Mouse (Mus musculus) E14TG2a.4 (cell line): ENCODE data around the gene Lama5.

Source experiments
- H3K27me3 ChIP-seq: 2 replicates; pipeline ENCODE4 v1.6.1; 2014; ENCODE audit warnings: low read length, control low read depth; ENCODE audit not compliant: insufficient read depth
- H3K36me3 ChIP-seq: 2 replicates; pipeline ENCODE4 v1.6.1; 2014; ENCODE audit warnings: low read length, control low read depth; ENCODE audit not compliant: insufficient read depth
- H3K4me1 ChIP-seq: replicated peaks from 2 replicates; pipeline ENCODE4 v1.6.1; 2014; ENCODE audit warnings: low read depth, low read length, control low read depth
- H3K4me3 ChIP-seq: replicated peaks from 2 replicates; pipeline ENCODE4 v1.5.1; 2014; ENCODE audit warnings: mild to moderate bottlenecking, low read length
- H3K9me3 ChIP-seq: 2 replicates; pipeline ENCODE4 v1.6.1; 2014; ENCODE audit warnings: low read length, control low read depth
- CTCF ChIP-seq: conservative IDR thresholded peaks from 2 replicates; pipeline ENCODE4 v1.5.1; 2014; ENCODE audit warnings: low read length
- NANOG ChIP-seq: IDR thresholded peaks from 2 replicates; pipeline ENCODE4 v1.6.1; 2014; ENCODE audit warnings: borderline replicate concordance, low read length, mixed read lengths
- POU5F1 ChIP-seq: IDR thresholded peaks from 2 replicates; pipeline ENCODE4 v1.6.1; 2014; ENCODE audit warnings: low read length, borderline replicate concordance

Gene Lama5

DNA sequence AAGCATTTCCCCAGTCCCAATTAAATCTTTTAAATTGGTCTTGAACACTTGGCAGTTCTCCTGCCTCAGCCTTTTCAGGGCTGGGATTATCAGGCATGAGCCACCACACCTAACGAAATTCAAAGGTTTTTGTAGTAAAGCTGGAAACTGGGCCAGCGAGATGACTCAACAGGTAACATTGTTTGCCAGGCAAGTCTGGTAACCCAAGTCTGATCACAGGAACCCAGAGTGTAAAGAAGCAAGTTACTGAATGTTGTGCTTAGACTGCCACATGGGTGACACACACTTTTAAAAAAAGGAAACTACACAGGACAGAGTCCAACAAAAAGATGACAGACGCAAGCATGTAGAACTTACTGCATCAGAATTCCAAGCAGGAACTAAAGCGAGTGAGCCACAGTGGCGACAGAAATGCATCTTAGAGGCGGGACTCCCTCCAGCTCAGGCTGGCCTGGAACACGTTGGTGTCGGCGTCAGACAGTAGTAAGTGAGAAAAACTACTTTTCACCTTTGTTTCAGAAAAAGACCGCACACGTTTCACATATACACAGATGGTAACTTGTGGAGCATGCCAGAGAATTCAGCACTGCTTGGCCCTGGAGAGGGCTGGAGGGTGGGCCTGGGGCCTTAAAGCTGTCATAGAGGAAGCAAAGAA, 55.4 kb downstream of the Lama5 start:
- H3K4me3 ChIP-seq: peak overlapping the region; percentile 60; the same call in 1 of the 2 replicates
- H3K4me1 ChIP-seq: peaks cover 44% of the 10 kb centered on the region
- peaks cover 32% of the 10 kb centered on the region for H3K36me3 ChIP-seq
- no peaks in the 10 kb centered on the region for H3K27me3 ChIP-seq
- no peak for TF ChIP-seq NANOG
- no peak for TF ChIP-seq POU5F1
- no peak for TF ChIP-seq CTCF
- H3K9me3 ChIP-seq: no peaks in the 10 kb centered on the region

DNA sequence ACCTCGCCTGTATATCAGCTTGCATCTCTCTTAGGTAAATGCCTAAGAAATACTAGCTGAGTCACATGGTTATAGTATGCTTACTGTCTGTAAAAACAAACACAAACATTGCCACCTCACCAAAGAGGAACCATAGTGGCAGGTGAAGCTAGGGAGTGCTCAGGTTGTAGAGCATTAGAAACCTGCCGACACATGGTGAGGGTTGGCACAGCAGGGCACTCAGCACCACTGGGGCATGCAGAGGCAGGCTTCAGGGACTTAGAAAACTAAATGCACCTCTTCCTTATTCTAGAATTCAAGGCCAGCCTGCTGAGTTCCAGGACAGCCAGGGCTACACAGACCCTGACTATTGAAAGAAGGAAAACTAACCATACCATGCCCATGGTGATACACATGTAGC, 58.8 kb downstream of the Lama5 start:
- H3K4me3 ChIP-seq: no peak overlapping the region
- peaks cover 20% of the 10 kb centered on the region for H3K36me3 ChIP-seq
- H3K9me3 ChIP-seq: no peaks in the 10 kb centered on the region
- no peaks in the 10 kb centered on the region for H3K27me3 ChIP-seq
- peaks cover 13% of the 10 kb centered on the region for H3K4me1 ChIP-seq
- TF ChIP-seq POU5F1 (no peak), CTCF (no peak)

DNA sequence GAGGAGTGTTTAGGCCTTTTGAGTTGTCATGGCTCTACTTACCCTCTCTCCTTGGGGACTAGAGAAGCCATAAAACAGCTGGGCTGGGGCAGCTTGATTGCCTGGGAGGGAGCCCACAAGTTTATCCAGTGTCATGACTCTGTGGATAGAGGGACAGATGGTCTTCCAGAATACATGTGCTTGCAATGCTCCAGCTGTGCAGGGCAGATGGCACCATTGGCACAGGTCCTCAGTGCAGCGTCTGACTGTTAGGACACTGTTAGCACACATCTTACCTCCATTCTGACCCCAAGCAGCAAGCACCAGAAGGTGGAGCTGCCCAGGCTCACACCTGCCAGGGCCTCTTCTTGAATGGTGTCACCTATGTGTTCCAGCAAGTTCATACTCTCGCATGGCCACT, 59.8 kb downstream of the Lama5 start:
- Histone ChIP-seq H3K36me3 (peaks cover 30% of the 10 kb centered on the region), H3K27me3 (no peaks in the 10 kb centered on the region), H3K4me1 (peaks cover 10% of the 10 kb centered on the region), H3K4me3 (no peak overlapping the region), H3K9me3 (no peaks in the 10 kb centered on the region)
- TF ChIP-seq POU5F1: no peak
- no peak for TF ChIP-seq CTCF
- TF ChIP-seq NANOG: no peak

DNA sequence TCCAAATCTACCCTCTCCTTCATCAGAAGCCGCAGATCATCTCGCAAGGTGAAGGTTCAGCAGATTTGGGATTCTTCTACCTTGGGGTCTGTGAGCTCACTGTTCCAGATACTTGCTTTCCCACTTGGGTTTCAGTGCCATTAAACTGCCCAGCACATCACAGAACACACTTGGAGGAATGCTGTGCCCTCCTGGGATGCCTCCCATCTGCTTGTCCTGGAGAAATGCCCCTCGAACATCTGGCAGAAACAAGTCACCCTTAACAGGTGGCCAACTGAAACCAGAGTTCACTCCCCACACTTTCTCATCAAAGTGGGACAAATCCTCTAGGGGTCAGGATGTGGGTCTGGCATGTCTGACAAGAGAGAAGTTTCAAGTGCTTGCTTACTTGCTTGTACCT, 67.0 kb downstream of the Lama5 start:
- Histone ChIP-seq H3K4me3 (no peak overlapping the region), H3K9me3 (no peaks in the 10 kb centered on the region), H3K36me3 (peaks cover 86% of the 10 kb centered on the region), H3K27me3 (no peaks in the 10 kb centered on the region), H3K4me1 (no peaks in the 10 kb centered on the region)
- TF ChIP-seq POU5F1: no peak
- TF ChIP-seq NANOG: no peak
- no peak for TF ChIP-seq CTCF

DNA sequence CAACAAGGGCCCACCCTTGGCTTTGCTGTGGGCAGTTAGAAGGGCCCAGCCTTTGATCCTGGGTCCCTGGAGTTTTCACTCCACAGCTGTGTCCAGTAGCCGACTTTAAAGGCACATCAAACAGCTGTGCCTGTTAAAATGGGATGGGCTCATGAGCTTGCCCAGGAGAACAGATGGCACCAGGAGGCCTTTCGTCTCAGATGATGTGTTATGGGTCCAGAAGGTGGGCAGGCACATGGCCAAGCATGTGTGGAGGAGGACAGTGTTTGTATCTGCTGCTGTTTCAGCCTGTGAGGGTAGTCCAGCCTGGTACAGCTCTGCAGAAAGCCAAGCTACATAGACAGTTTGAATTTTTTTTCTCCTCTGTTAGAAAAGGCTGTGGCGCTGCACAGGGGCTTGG, 70.9 kb downstream of the Lama5 start:
- Histone ChIP-seq H3K4me3 (no peak overlapping the region), H3K9me3 (no peaks in the 10 kb centered on the region), H3K36me3 (peaks cover 86% of the 10 kb centered on the region), H3K27me3 (no peaks in the 10 kb centered on the region), H3K4me1 (no peaks in the 10 kb centered on the region)
- TF ChIP-seq NANOG (no peak), CTCF (no peak), POU5F1 (no peak)

DNA sequence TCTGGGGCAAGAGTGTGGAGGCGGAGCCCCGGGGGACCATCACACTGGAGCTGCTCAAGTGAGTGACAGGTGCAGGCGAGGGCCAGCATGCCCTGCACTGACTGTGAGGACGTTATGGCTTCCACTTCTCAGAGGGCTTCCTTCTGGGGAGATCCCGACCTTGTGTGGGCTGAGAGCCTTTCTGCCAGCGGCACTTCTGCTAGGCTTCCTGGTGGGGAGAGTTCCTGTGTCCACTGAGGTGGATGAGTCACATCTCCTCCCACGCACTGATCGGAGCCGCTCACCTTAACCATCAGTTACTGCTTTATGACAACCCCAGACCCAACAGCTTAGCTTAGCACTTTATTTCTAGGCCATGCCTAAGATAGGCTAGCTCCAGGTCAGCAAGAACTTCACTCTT, 77.1 kb downstream of the Lama5 start:
- no peaks in the 10 kb centered on the region for H3K4me1 ChIP-seq
- H3K36me3 ChIP-seq: peaks cover 95% of the 10 kb centered on the region
- TF ChIP-seq POU5F1 (no peak), NANOG (no peak), CTCF (no peak)
- H3K9me3 ChIP-seq: no peaks in the 10 kb centered on the region
- H3K27me3 ChIP-seq: no peaks in the 10 kb centered on the region
- no peak overlapping the region for H3K4me3 ChIP-seq

DNA sequence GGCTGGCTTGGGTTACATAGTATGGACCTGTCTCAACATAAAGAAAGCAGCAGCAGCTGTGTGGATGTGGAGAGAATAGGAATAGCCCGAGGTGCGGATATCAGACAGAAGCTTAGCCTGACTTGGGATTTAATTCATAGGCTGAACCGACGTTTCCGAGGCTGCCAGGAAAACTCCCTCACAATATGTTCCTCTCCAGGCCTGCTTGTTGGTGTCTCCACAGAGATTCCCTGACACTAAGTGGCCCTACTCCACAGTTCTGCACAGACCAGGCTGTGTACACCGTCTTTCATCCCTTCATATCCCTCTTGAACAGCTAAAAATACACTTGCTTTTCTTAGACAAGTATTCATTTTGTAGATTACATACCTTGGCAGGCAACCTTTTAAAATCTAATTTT, 78.3 kb downstream of the Lama5 start:
- Histone ChIP-seq H3K9me3 (no peaks in the 10 kb centered on the region), H3K36me3 (peaks cover 90% of the 10 kb centered on the region)
- TF ChIP-seq CTCF: no peak

DNA sequence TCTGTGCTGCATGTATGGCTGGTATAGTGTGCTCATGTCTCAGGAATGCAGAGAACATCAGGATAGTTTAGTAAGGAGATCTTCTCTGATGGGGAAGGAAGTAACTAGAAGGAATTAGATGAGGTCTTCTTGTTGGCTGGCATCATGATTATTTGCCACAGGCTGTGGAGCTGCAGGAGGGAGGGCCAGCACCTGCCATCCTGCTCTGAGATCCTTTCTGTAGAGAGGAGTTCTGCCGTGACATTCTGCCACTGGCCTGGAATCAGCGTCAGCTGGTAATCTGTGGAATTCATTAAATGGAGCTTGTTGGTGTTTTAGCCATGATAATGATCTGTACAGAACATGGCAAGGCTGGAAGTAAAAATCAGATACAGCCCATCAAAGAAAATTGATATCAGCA, 79.6 kb downstream of the Lama5 start:
- H3K27me3 ChIP-seq: no peaks in the 10 kb centered on the region
- no peaks in the 10 kb centered on the region for H3K4me1 ChIP-seq
- peaks cover 90% of the 10 kb centered on the region for H3K36me3 ChIP-seq
- no peaks in the 10 kb centered on the region for H3K9me3 ChIP-seq
- TF ChIP-seq CTCF: no peak
- H3K4me3 ChIP-seq: no peak overlapping the region

More for the DNA sequence above, 78.3 kb downstream of the Lama5 start:
- H3K4me3 ChIP-seq: no peak overlapping the region
- no peaks in the 10 kb centered on the region for H3K4me1 ChIP-seq
- H3K27me3 ChIP-seq: no peaks in the 10 kb centered on the region

DNA sequence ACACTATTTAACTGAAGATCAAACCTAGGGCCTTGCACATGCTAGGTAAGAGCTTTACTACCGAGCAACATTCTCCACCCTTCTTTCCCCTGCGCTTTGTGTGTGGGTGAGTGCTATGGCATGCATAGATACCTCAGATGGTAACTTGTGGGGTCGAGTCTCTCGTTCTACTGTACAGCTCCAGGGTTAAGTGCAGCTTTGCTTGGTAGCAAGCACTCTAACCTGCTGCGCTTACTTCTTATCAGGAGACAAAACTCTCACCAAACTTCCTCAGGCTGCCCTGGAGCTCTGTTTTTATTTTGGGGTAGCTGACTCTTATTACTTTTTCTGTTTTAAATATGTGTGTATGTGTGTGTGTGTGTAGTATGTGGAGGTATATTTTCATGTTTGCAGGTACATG, 90.2 kb downstream of the Lama5 start:
- no peaks in the 10 kb centered on the region for H3K27me3 ChIP-seq
- H3K4me3 ChIP-seq: no peak overlapping the region
- no peaks in the 10 kb centered on the region for H3K9me3 ChIP-seq
- 0 out of 2 replicates have a peak, but pooled peaks cover 3% of the 10 kb centered on the region for H3K4me1 ChIP-seq
- peaks cover 33% of the 10 kb centered on the region for H3K36me3 ChIP-seq
- no peak for TF ChIP-seq POU5F1
- no peak for TF ChIP-seq NANOG
- TF ChIP-seq CTCF: no peak
